Mouse (Mus musculus): Measurements from ENCODE around the gene Ntn5.
"Not testable (repeated sequence)": the region's sequence is repeated elsewhere in the genome, so short reads cannot be mapped to it uniquely, and the experiment has no call there.

Gene Ntn5

GRCm38 (mm10) chr7:45683396-45684050 lies at the start of gene Ntn5:
Ntn5 (plus strand) TSS chr7:45684022.
- no peak for DNase-seq

GRCm38 (mm10) chr7:45634946-45635681 lies 48.7 kb upstream of the Ntn5 start:
- peak in 1 of 2 experiments; percentile 67 for DNase-seq

GRCm38 (mm10) chr7:45635711-45636688 lies 47.8 kb upstream of the Ntn5 start:
- peak; percentile 70 to 74 for DNase-seq

GRCm38 (mm10) chr7:45637710-45638109 lies 46.1 kb upstream of the Ntn5 start:
- DNase-seq = no peak

GRCm38 (mm10) chr7:45638623-45639401 lies 45.0 kb upstream of the Ntn5 start:
- peak; percentile 91 to 95 for DNase-seq

- DNase-seq = no peak
Measured at GRCm38 (mm10) chr7:45639561-45640027, 44.2 kb upstream of the Ntn5 start, which contains the start of gene Mamstr. Mamstr (plus strand) TSS chr7:45639977.

- DNase-seq = peak; percentile 48 to 56
Measured at GRCm38 (mm10) chr7:45640191-45640957, 43.4 kb upstream of the Ntn5 start.

GRCm38 (mm10) chr7:45641391-45642040 lies 42.3 kb upstream of the Ntn5 start:
- peak; percentile 39 to 55 for DNase-seq

GRCm38 (mm10) chr7:45642083-45642482 lies 41.7 kb upstream of the Ntn5 start:
- no peak for DNase-seq

GRCm38 (mm10) chr7:45642503-45643255 lies 41.1 kb upstream of the Ntn5 start:
- DNase-seq = no peak

GRCm38 (mm10) chr7:45643441-45644178 lies 40.2 kb upstream of the Ntn5 start:
- peak; percentile 91 to 93 for DNase-seq

GRCm38 (mm10) chr7:45644183-45644582 lies 39.6 kb upstream of the Ntn5 start:
- DNase-seq = no peak

- DNase-seq = no peak
Measured at GRCm38 (mm10) chr7:45644872-45645590, 38.8 kb upstream of the Ntn5 start.

GRCm38 (mm10) chr7:45645591-45645971 lies 38.2 kb upstream of the Ntn5 start:
- no peak for DNase-seq

- DNase-seq = no peak
Measured at GRCm38 (mm10) chr7:45646671-45647070, 37.2 kb upstream of the Ntn5 start.

- no peak for DNase-seq
Measured at GRCm38 (mm10) chr7:45649351-45649750, 34.5 kb upstream of the Ntn5 start.

- not testable (repeated sequence) for DNase-seq
Measured at GRCm38 (mm10) chr7:45650484-45650883, 33.3 kb upstream of the Ntn5 start.

GRCm38 (mm10) chr7:45654424-45655047 lies 29.3 kb upstream of the Ntn5 start:
- no peak for DNase-seq

All from kidney, postnatal 36 days (tissue).